Mouse (Mus musculus): ENCODE data around the gene Bean1. TPM values are rescaled to one million over a fixed set of nuclear protein-coding genes. Genes with fewer than 3 reads are reported as not detected.

Gene Bean1
- total and polyA plus RNA-seq, 2 experiments from 2014 or later = 9.2 to 32.5 TPM

- Histone ChIP-seq H3K27me3 (ENCODE audit: insufficient read depth, low read length) (no peaks in the 10 kb centered on the region), H3K36me3 (ENCODE audit: insufficient read depth, low read length) (no peaks in the 10 kb centered on the region), H3K9me3 (ENCODE audit: low read length) (no peaks in the 10 kb centered on the region), H3K27ac (peak overlapping the region; percentile 51; the same call in 1 of the 2 replicates), H3K4me3 (ENCODE audit: low read length) (peak overlapping the region; percentile 67), H3K9ac (replicated peaks; ENCODE audit: low read length) (peak overlapping the region; percentile 90), H3K4me1 (ENCODE audit: insufficient read depth, low read length) (no peaks in the 10 kb centered on the region; the same call in 1 of the 2 replicates), H3K4me2 (ENCODE audit: low read depth, low read length) (peak overlapping the region; percentile 92)
- TF ChIP-seq CTCF (IDR thresholded peaks at IDR 0.05; ENCODE audit: low read depth) = no peak
- ATAC-seq = peak; percentile 27
- no peak for DNase-seq (ENCODE audit: low spot score)
- WGBS = 5% methylated on average over 24 of the region's 32 CpGs
Observed at GRCm38 (mm10) chr8:104171050-104171620, 893 bp downstream of the Bean1 start.

DNA sequence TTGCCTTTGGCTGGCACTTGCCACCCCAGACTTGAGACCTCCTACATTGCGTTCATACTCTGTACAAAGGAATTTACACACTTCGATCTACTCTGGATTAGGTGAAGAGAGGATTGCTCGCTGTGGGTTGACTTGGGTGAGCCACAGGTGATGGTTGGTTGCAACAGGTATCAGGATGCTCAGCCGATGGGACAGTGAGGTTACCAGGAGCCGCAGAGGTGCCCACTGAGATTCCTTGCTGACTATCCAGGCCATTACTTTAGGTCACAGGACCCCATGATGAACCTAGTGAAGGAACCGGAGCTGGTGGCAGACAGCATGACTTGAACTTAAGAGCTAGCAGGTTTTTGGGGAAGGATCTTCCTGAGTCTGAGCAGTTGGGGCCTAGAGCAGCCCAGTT is 2.2 kb downstream of the Bean1 start:
- Histone ChIP-seq H3K27ac (no peak overlapping the region), H3K4me2 (ENCODE audit: low read depth, low read length) (no peak overlapping the region), H3K4me1 (ENCODE audit: insufficient read depth, low read length) (no peaks in the 10 kb centered on the region; the same call in 1 of the 2 replicates), H3K27me3 (ENCODE audit: insufficient read depth, low read length) (no peaks in the 10 kb centered on the region), H3K9ac (replicated peaks; ENCODE audit: low read length) (no peak overlapping the region), H3K9me3 (ENCODE audit: low read length) (no peaks in the 10 kb centered on the region), H3K4me3 (ENCODE audit: low read length) (no peak overlapping the region), H3K36me3 (ENCODE audit: insufficient read depth, low read length) (no peaks in the 10 kb centered on the region)
- no peak for DNase-seq (ENCODE audit: low spot score)
- no peak for TF ChIP-seq CTCF (IDR thresholded peaks at IDR 0.05; ENCODE audit: low read depth)
- WGBS = 91% methylated on average over 6 of the region's 6 CpGs
- no peak for ATAC-seq

GRCm38 (mm10) chr8:104175848-104176527 is 5.7 kb downstream of the Bean1 start:
- no peak overlapping the region for H3K9ac ChIP-seq (replicated peaks; ENCODE audit: low read length)

GRCm38 (mm10) chr8:104177054-104177453 is 6.8 kb downstream of the Bean1 start:
- no peaks in the 10 kb centered on the region for H3K27me3 ChIP-seq (ENCODE audit: insufficient read depth, low read length)
- H3K9ac ChIP-seq (replicated peaks; ENCODE audit: low read length) = no peak overlapping the region
- H3K36me3 ChIP-seq (ENCODE audit: insufficient read depth, low read length) = no peaks in the 10 kb centered on the region
- H3K9me3 ChIP-seq (ENCODE audit: low read length) = no peaks in the 10 kb centered on the region
- no peak overlapping the region for H3K27ac ChIP-seq
- H3K4me3 ChIP-seq (ENCODE audit: low read length) = no peak overlapping the region
- 77% methylated on average over 4 of the region's 4 CpGs for WGBS
- no peak overlapping the region for H3K4me2 ChIP-seq (ENCODE audit: low read depth, low read length)
- TF ChIP-seq CTCF (IDR thresholded peaks at IDR 0.05; ENCODE audit: low read depth) = no peak
- no peak for ATAC-seq
- DNase-seq (ENCODE audit: low spot score) = no peak
- H3K4me1 ChIP-seq (ENCODE audit: insufficient read depth, low read length) = no peaks in the 10 kb centered on the region

More at GRCm38 (mm10) chr8:104175848-104176527, 5.7 kb downstream of the Bean1 start:
- Histone ChIP-seq H3K36me3 (ENCODE audit: insufficient read depth, low read length) (no peaks in the 10 kb centered on the region), H3K4me1 (ENCODE audit: insufficient read depth, low read length) (no peaks in the 10 kb centered on the region; the same call in 1 of the 2 replicates), H3K27ac (no peak overlapping the region), H3K27me3 (ENCODE audit: insufficient read depth, low read length) (no peaks in the 10 kb centered on the region), H3K9me3 (ENCODE audit: low read length) (no peaks in the 10 kb centered on the region), H3K4me3 (ENCODE audit: low read length) (no peak overlapping the region), H3K4me2 (ENCODE audit: low read depth, low read length) (no peak overlapping the region)
- WGBS = 81% methylated on average over 8 of the region's 8 CpGs
- no peak for TF ChIP-seq CTCF (IDR thresholded peaks at IDR 0.05; ENCODE audit: low read depth)
- ATAC-seq (no peak), DNase-seq (ENCODE audit: low spot score) (no peak)

DNA sequence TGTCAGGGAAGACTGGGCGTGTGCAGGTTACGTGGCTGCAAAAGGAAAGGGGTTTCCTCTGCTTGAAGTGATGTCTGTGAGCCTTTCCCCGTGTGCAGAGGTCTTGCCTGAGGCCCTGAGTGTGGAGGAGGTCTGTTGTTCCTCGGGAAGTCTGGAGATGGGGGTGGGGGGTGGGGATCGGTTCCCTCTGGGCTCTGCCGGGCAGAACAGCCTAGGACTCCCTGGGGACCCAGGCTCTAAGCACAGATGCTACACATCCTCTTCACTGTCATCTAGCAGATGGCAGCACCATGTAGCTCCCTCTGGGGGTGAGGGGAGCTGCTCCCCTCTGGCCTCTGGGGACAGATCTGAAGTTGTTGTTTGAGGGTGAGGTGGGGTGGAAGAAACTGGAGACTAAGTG is 14.7 kb downstream of the Bean1 start:
- H3K4me1 ChIP-seq (ENCODE audit: insufficient read depth, low read length) = no peaks in the 10 kb centered on the region

GRCm38 (mm10) chr8:104186827-104187226 is 16.6 kb downstream of the Bean1 start:
- Histone ChIP-seq H3K4me1 (ENCODE audit: insufficient read depth, low read length) (no peaks in the 10 kb centered on the region), H3K36me3 (ENCODE audit: insufficient read depth, low read length) (no peaks in the 10 kb centered on the region), H3K27me3 (ENCODE audit: insufficient read depth, low read length) (no peaks in the 10 kb centered on the region), H3K9ac (replicated peaks; ENCODE audit: low read length) (no peak overlapping the region), H3K9me3 (ENCODE audit: low read length) (no peaks in the 10 kb centered on the region), H3K27ac (no peak overlapping the region), H3K4me2 (ENCODE audit: low read depth, low read length) (no peak overlapping the region), H3K4me3 (ENCODE audit: low read length) (no peak overlapping the region)
- ATAC-seq (no peak), DNase-seq (ENCODE audit: low spot score) (no peak)
- 95% methylated on average over 4 of the region's 4 CpGs for WGBS
- TF ChIP-seq CTCF (IDR thresholded peaks at IDR 0.05; ENCODE audit: low read depth) = no peak

More for the DNA sequence above, 14.7 kb downstream of the Bean1 start:
- no peak overlapping the region for H3K4me3 ChIP-seq (ENCODE audit: low read length)
- TF ChIP-seq CTCF (IDR thresholded peaks at IDR 0.05; ENCODE audit: low read depth) = no peak
- DNase-seq (ENCODE audit: low spot score) = peak; percentile 15
- 37% methylated on average over 6 of the region's 6 CpGs for WGBS
- no peaks in the 10 kb centered on the region for H3K9me3 ChIP-seq (ENCODE audit: low read length)
- H3K27me3 ChIP-seq (ENCODE audit: insufficient read depth, low read length) = no peaks in the 10 kb centered on the region
- no peak overlapping the region for H3K27ac ChIP-seq
- H3K4me2 ChIP-seq (ENCODE audit: low read depth, low read length) = no peak overlapping the region
- no peaks in the 10 kb centered on the region for H3K36me3 ChIP-seq (ENCODE audit: insufficient read depth, low read length)
- no peak overlapping the region for H3K9ac ChIP-seq (replicated peaks; ENCODE audit: low read length)
- no peak; the same call in 1 of the 2 replicates for ATAC-seq

GRCm38 (mm10) chr8:104187622-104188021 is 17.4 kb downstream of the Bean1 start:
- Histone ChIP-seq H3K4me3 (ENCODE audit: low read length) (no peak overlapping the region), H3K4me1 (ENCODE audit: insufficient read depth, low read length) (no peaks in the 10 kb centered on the region), H3K27me3 (ENCODE audit: insufficient read depth, low read length) (no peaks in the 10 kb centered on the region), H3K36me3 (ENCODE audit: insufficient read depth, low read length) (no peaks in the 10 kb centered on the region), H3K4me2 (ENCODE audit: low read depth, low read length) (no peak overlapping the region), H3K27ac (no peak overlapping the region), H3K9me3 (ENCODE audit: low read length) (no peaks in the 10 kb centered on the region), H3K9ac (replicated peaks; ENCODE audit: low read length) (no peak overlapping the region)
- TF ChIP-seq CTCF (IDR thresholded peaks at IDR 0.05; ENCODE audit: low read depth) = no peak
- ATAC-seq = no peak
- 91% methylated on average over 6 of the region's 6 CpGs for WGBS
- DNase-seq (ENCODE audit: low spot score) = no peak
